Mouse (Mus musculus): Measurements from ENCODE around the gene P4htm.

DNA sequence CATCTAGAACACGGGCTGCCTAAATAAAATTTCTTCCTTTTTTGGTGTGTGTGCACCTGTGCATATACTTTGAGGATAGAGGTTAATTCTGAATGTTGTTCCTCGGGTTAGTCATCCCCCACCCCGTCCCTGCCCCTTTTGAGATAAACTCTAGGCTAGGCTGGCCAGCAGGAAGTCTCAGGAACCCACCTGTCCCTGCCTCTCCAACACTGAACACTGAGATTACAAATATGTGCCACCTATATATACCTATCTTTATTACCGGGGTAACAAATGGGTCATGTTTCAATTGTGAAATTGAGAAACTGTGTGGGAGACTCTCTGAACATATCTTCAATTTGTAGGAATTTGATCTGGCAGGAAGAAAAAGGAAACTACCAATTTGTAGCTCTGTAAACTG is 11.4 kb upstream of the P4htm start:
- no peak for TF ChIP-seq POLR2A (IDR thresholded peaks at IDR 0.05; ENCODE audit: low read depth, low read length)
- no peak for TF ChIP-seq CTCF (conservative IDR thresholded peaks at IDR 0.05; ENCODE audit: insufficient read depth, insufficient read length, low read depth, low read length)

Measured in kidney, adult 2 months (tissue).